Mouse (Mus musculus) forebrain, embryonic 10.5 days (tissue): ENCODE results near the gene Pigl. TPM values are rescaled to one million over a fixed set of nuclear protein-coding genes. Genes with fewer than 3 reads are reported as not detected.
"Not testable (repeated sequence)": the region's sequence is repeated elsewhere in the genome, so short reads cannot be mapped to it uniquely, and the experiment has no call there.

Source experiments
- DNase-seq: peaks from one replicate; pipeline ENCODE4 v3.0.0-alpha.2; 2017; ENCODE audit warnings: low spot score; ENCODE audit errors: extremely low spot score
- H3K27ac ChIP-seq: fragments of 300-500 bp; sonication (generic); 2 replicates; pipeline ENCODE4 v1.5.1; 2016; ENCODE audit warnings: mild to moderate bottlenecking
- H3K27me3 ChIP-seq: fragments of 300-500 bp; sonication (generic); 2 replicates; pipeline ENCODE4 v1.6.1; 2016; ENCODE audit warnings: mild to moderate bottlenecking; ENCODE audit not compliant: poor library complexity, severe bottlenecking
- H3K36me3 ChIP-seq: fragments of 300-500 bp; sonication (generic); replicated peaks from 2 replicates; pipeline ENCODE4 v1.6.1; 2016; ENCODE audit warnings: mild to moderate bottlenecking, moderate library complexity
- H3K4me1 ChIP-seq: fragments of 300-500 bp; sonication (generic); 2 replicates; pipeline ENCODE4 v1.6.1; 2016
- H3K4me3 ChIP-seq: fragments of 300-500 bp; sonication (generic); 2 replicates; pipeline ENCODE4 v1.5.1; 2016; ENCODE audit warnings: mild to moderate bottlenecking, moderate library complexity
- H3K9me3 ChIP-seq: fragments of 300-500 bp; sonication (generic); 2 replicates; pipeline ENCODE4 v1.6.1; 2016; ENCODE audit warnings: mild to moderate bottlenecking, moderate library complexity
- WGBS: fragments of 180-500 bp; shearing (Covaris S2); methylation state at CpG from one replicate; pipeline ENCODE4 v1.1.7; 2016; 5-methylcytosine and 5-hydroxymethylcytosine counted together
- polyA plus RNA-seq: library from polyadenylated mRNA; unstranded; fragments of >200 nt; fragmentation: Nextera tagmentation; extraction: Ambion mirVana; gene quantifications from 2 replicates; pipeline ENCODE4 v1.2.1, GENCODE M21; 2016

The Pigl gene
- polyA plus RNA-seq, 1 experiment from 2014 or later, result 19.5 TPM

GRCm38 (mm10) chr11:62456483-62457172 is 1.6 kb upstream of the Pigl start:
- H3K36me3 ChIP-seq, result peaks cover 18% of the 10 kb centered on the region
- H3K4me3 ChIP-seq, result peak overlapping the region; percentile 93
- peaks cover 29% of the 10 kb centered on the region for H3K4me1 ChIP-seq
- no peaks in the 10 kb centered on the region for H3K9me3 ChIP-seq
- H3K27me3 ChIP-seq, result no peaks in the 10 kb centered on the region
- WGBS, result under 1% methylated on average over 42 of the region's 42 CpGs
- H3K27ac ChIP-seq, result peak overlapping the region; percentile 96
- DNase-seq, result peak; percentile 73

DNA sequence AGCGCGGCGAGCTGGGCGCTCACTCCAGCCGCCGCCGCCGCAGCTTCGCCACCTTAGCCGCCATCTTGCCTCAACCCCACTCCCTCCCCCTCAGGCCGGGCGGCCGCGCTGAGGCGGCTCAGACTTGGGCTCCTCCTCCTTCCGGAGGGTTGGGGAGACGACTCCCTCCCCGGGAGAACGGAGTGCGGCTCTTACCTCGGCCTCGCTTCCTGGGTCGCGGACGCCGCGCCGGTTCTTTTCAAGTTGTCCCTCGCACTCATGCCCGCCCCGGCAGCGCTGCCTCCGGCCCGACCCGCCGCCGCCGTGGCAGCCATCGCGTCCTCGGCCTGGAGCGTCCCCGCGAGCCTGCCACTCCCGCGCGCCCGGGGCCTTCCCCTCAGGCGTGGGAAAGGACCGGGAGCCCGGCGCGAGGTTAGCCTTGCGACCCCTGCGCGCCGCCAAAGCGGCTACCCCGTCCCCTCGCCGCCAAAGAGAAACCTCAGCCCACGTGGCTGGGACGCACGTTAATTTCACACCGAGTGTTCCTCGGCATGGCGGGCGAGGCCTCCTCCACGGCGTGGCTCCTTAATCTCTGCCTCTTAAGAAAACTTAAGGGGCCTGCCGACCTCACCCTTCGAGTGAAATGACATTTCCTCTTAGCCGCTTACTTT is 894 bp upstream of the Pigl start:
- no peaks in the 10 kb centered on the region for H3K27me3 ChIP-seq
- peaks cover 29% of the 10 kb centered on the region for H3K4me1 ChIP-seq
- H3K4me3 ChIP-seq, result peak overlapping the region; percentile 93
- peak overlapping the region; percentile 96 for H3K27ac ChIP-seq
- no peaks in the 10 kb centered on the region for H3K9me3 ChIP-seq
- H3K36me3 ChIP-seq, result peaks cover 15% of the 10 kb centered on the region
- peak; percentile 89 for DNase-seq
- WGBS, result under 1% methylated on average over 73 of the region's 73 CpGs

- no peaks in the 10 kb centered on the region for H3K9me3 ChIP-seq
- peak overlapping the region; percentile 96 for H3K27ac ChIP-seq
- peaks cover 12% of the 10 kb centered on the region for H3K36me3 ChIP-seq
- peaks cover 32% of the 10 kb centered on the region for H3K4me1 ChIP-seq
- under 1% methylated on average over 18 of the region's 18 CpGs for WGBS
- peak overlapping the region; percentile 93 for H3K4me3 ChIP-seq
- no peak for DNase-seq
- no peaks in the 10 kb centered on the region for H3K27me3 ChIP-seq
Observed at GRCm38 (mm10) chr11:62457891-62458270, 379 bp upstream of the Pigl start.

DNA sequence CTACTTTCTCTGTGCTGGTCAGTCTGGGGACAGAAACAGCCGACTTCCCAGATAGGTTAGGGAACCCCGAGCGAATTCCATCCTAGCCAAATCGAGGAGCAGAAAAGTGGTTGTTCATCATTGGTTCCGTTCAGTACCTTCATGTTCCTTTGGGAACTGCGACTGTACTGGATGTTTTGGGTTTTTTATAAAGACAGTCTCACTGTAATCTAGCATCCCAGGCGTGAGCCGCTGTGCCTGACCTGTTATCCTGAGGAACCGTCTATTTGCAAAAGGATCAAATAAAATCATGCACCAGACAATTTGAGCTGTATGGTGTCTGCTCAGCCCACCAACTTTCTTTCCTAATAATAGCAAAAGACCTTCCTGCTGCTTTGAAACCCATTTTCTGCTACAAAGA is 520 bp downstream of the Pigl start:
- H3K27ac ChIP-seq, result peak overlapping the region; percentile 96
- H3K9me3 ChIP-seq, result no peaks in the 10 kb centered on the region
- WGBS, result 3% methylated on average over 9 of the region's 9 CpGs
- peaks cover 40% of the 10 kb centered on the region for H3K4me1 ChIP-seq
- H3K36me3 ChIP-seq, result peaks cover 5% of the 10 kb centered on the region
- H3K4me3 ChIP-seq, result peak overlapping the region; percentile 93
- DNase-seq, result no peak
- no peaks in the 10 kb centered on the region for H3K27me3 ChIP-seq

- not testable (repeated sequence) for H3K36me3 ChIP-seq, H3K27me3 ChIP-seq, DNase-seq, H3K9me3 ChIP-seq, H3K27ac ChIP-seq, H3K4me3 ChIP-seq
- H3K4me1 ChIP-seq, result peaks cover 26% of the 10 kb centered on the region
- 92% methylated on average over 1 of the region's 1 CpGs for WGBS
Observed at GRCm38 (mm10) chr11:62462529-62462928, 4.3 kb downstream of the Pigl start.

GRCm38 (mm10) chr11:62463225-62463915 is 5.1 kb downstream of the Pigl start:
- Histone ChIP-seq H3K36me3 (peaks cover 2% of the 10 kb centered on the region; the same call in 1 of the 2 replicates), H3K27ac (no peak overlapping the region), H3K4me1 (peaks cover 24% of the 10 kb centered on the region), H3K4me3 (no peak overlapping the region), H3K9me3 (no peaks in the 10 kb centered on the region), H3K27me3 (no peaks in the 10 kb centered on the region)
- WGBS, result 77% methylated on average over 2 of the region's 2 CpGs
- DNase-seq, result no peak

GRCm38 (mm10) chr11:62464696-62465095 is 6.4 kb downstream of the Pigl start:
- no peak for DNase-seq
- H3K36me3 ChIP-seq, result peaks cover 2% of the 10 kb centered on the region; the same call in 1 of the 2 replicates
- WGBS, result 92% methylated on average over 3 of the region's 3 CpGs
- peaks cover 11% of the 10 kb centered on the region for H3K4me1 ChIP-seq
- H3K9me3 ChIP-seq, result no peaks in the 10 kb centered on the region
- no peak overlapping the region for H3K4me3 ChIP-seq
- no peaks in the 10 kb centered on the region for H3K27me3 ChIP-seq
- H3K27ac ChIP-seq, result no peak overlapping the region

- Histone ChIP-seq H3K36me3 (no peaks in the 10 kb centered on the region; the same call in none of the 2 replicates), H3K4me3 (no peak overlapping the region), H3K9me3 (no peaks in the 10 kb centered on the region), H3K27ac (no peak overlapping the region), H3K27me3 (no peaks in the 10 kb centered on the region), H3K4me1 (peaks cover 11% of the 10 kb centered on the region)
- DNase-seq, result no peak
- 92% methylated on average over 3 of the region's 3 CpGs for WGBS
Observed at GRCm38 (mm10) chr11:62465849-62466248, 7.6 kb downstream of the Pigl start.

GRCm38 (mm10) chr11:62466546-62466945 is 8.3 kb downstream of the Pigl start:
- no peak overlapping the region for H3K4me3 ChIP-seq
- H3K27me3 ChIP-seq, result no peaks in the 10 kb centered on the region
- peaks cover 11% of the 10 kb centered on the region for H3K4me1 ChIP-seq
- H3K9me3 ChIP-seq, result no peaks in the 10 kb centered on the region
- no peak overlapping the region for H3K27ac ChIP-seq
- DNase-seq, result no peak
- 92% methylated on average over 3 of the region's 3 CpGs for WGBS
- no peaks in the 10 kb centered on the region; the same call in none of the 2 replicates for H3K36me3 ChIP-seq

DNA sequence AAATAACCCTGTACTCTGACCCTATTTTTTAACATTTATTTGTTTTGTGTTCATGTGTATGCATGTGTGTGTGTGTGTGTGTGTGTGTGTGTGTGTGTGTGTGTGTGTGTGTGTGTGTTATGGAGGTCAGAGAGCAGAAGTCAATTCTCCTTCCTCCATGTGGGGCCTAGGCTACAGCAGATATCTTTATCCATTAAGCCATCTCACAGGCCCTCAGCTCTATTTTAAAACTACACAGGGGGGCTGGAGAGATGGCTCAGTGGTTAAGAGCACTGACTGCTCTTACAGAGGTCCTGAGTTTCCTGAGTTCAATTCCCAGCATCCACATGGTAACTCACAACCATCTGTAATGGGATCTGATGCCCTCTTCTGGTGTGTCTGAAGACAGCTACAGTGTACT is 9.0 kb downstream of the Pigl start:
- H3K36me3 ChIP-seq, H3K4me3 ChIP-seq, DNase-seq, H3K27ac ChIP-seq, H3K27me3 ChIP-seq, H3K9me3 ChIP-seq: not testable (repeated sequence)
- H3K4me1 ChIP-seq, result peaks cover 11% of the 10 kb centered on the region

- H3K27me3 ChIP-seq, result no peaks in the 10 kb centered on the region
- no peaks in the 10 kb centered on the region for H3K4me1 ChIP-seq
- no peaks in the 10 kb centered on the region; the same call in 1 of the 2 replicates for H3K36me3 ChIP-seq
- H3K27ac ChIP-seq, result no peak overlapping the region
- DNase-seq, result no peak
- 92% methylated on average over 6 of the region's 6 CpGs for WGBS
- H3K4me3 ChIP-seq, result no peak overlapping the region
- no peaks in the 10 kb centered on the region for H3K9me3 ChIP-seq
Observed at GRCm38 (mm10) chr11:62470451-62470850, 12.2 kb downstream of the Pigl start.

DNA sequence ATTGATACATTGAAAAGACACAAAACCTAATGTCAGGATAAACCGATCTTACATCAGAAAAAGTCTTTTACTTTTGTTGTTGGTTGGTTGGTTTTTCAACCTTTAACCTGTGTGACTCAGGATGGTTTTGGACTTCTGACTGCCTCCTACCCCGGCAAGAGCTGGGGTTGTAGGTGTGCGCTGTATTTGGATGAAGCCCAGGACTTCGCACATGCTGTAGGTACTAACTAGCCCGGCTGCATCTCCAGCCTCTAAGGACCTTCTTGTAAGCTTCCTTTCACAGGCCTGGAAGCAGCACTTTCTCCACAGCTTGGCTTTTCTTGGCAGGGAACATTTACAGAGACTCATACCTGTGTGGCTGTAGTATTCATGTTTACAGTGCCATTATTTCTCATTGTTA is 15.3 kb downstream of the Pigl start:
- Histone ChIP-seq H3K27ac (no peak overlapping the region), H3K9me3 (no peaks in the 10 kb centered on the region), H3K36me3 (no peaks in the 10 kb centered on the region; the same call in 1 of the 2 replicates), H3K4me3 (no peak overlapping the region), H3K27me3 (no peaks in the 10 kb centered on the region), H3K4me1 (no peaks in the 10 kb centered on the region)
- DNase-seq, result no peak
- WGBS, result 92% methylated on average over 5 of the region's 5 CpGs

DNA sequence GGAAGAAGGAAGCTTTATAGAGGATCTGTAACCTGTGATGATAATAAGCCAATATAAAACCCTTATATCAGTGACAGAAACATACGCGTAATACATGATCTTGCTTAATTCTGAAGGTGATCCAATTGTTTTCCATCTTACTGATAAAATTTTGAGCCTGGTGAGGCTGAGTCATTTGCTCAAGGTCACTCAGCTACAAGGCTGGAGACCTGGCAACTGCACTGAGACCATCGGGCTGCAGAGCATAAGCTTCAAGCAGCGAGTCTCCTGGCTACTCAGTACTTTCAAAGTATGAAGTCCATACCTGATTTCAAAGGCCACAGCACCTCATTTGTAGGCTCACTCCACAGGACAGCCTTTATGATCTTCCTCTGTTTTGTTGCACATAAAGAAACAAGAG is 17.9 kb downstream of the Pigl start:
- Histone ChIP-seq H3K27me3 (no peaks in the 10 kb centered on the region), H3K36me3 (no peaks in the 10 kb centered on the region), H3K27ac (no peak overlapping the region), H3K9me3 (no peaks in the 10 kb centered on the region), H3K4me1 (no peaks in the 10 kb centered on the region), H3K4me3 (no peak overlapping the region)
- 97% methylated on average over 4 of the region's 4 CpGs for WGBS
- DNase-seq, result no peak
